Mouse (Mus musculus) megakaryocyte, embryonic 14.5 days (primary cell): ENCODE data around the gene Nop9.

Experiments used
- FLI1 ChIP-seq: IDR thresholded peaks from 2 replicates; pipeline ENCODE4 v1.6.1; 2012; ENCODE audit warnings: low read length, inconsistent platforms, mixed read lengths
- GATA1 ChIP-seq: IDR thresholded peaks from 3 replicates; pipeline ENCODE4 v1.6.1; 2012; ENCODE audit warnings: mixed read lengths, low read length, inconsistent platforms, borderline replicate concordance

- no peak for TF ChIP-seq GATA1
- no peak for TF ChIP-seq FLI1
Observed at GRCm38 (mm10) chr14:55713007-55713728, 32.3 kb upstream of the Nop9 start.
